Mouse (Mus musculus) heart, adult 2 months (tissue): ENCODE results near the gene Arf4.

ENCODE experiments used
- CTCF ChIP-seq: fragments of 200-600 bp; IDR thresholded peaks from 2 replicates; pipeline ENCODE4 v1.8.1; 2022; ENCODE audit warnings: antibody characterized with exemption, mild to moderate bottlenecking, moderate library complexity
- EP300 ChIP-seq: fragments of 200-500 bp; IDR thresholded peaks from 2 replicates; pipeline ENCODE4 v1.6.1; 2011; ENCODE audit warnings: low read depth, low read length, control low read depth; ENCODE audit not compliant: insufficient read depth

- TF ChIP-seq CTCF (no peak), EP300 (no peak)
These were observed 1.4 kb downstream of the Arf4 start for GRCm38 (mm10) chr14:26639251-26639650.
